Mouse (Mus musculus) stomach, embryonic 14.5 days (tissue): ENCODE measurements around the gene Dlgap1. TPM values are rescaled to one million over a fixed set of nuclear protein-coding genes. Genes with fewer than 3 reads are reported as not detected.

Experiments used
- ATAC-seq: fragments of 200-750 bp; cut with Nextera tagmentation; 2 replicates; pipeline ENCODE4 v1.8.0; 2017; ENCODE audit warnings: low read depth, moderate TSS enrichment; ENCODE audit not compliant: insufficient number of reproducible peaks, insufficient read depth, low FRiP score
- H3K27ac ChIP-seq: fragments of 300-500 bp; sonication (generic); 2 replicates; pipeline ENCODE4 v1.5.1; 2014; ENCODE audit warnings: mild to moderate bottlenecking, low read length, moderate library complexity, mixed read lengths
- H3K27me3 ChIP-seq: fragments of 300-500 bp; sonication (generic); 2 replicates; pipeline ENCODE4 v1.6.1; 2014; ENCODE audit warnings: low read length, control low read depth, mixed read lengths; ENCODE audit not compliant: control insufficient read depth, insufficient read depth
- H3K36me3 ChIP-seq: fragments of 300-500 bp; sonication (generic); 2 replicates; pipeline ENCODE4 v1.6.1; 2014; ENCODE audit warnings: mild to moderate bottlenecking, control low read depth, low read length, moderate library complexity, mixed read lengths; ENCODE audit not compliant: control insufficient read depth, insufficient read depth
- H3K4me1 ChIP-seq: fragments of 300-500 bp; sonication (generic); 2 replicates; pipeline ENCODE4 v1.6.1; 2014; ENCODE audit warnings: low read length, control low read depth, mixed read lengths; ENCODE audit not compliant: control insufficient read depth, insufficient read depth
- H3K4me2 ChIP-seq: fragments of 300-500 bp; sonication (generic); replicated peaks from 2 replicates; pipeline ENCODE4 v1.6.1; 2014; ENCODE audit warnings: low read depth, low read length, control low read depth
- H3K4me3 ChIP-seq: fragments of 300-500 bp; sonication (generic); 2 replicates; pipeline ENCODE4 v1.5.1; 2014; ENCODE audit warnings: low read depth, low read length, control low read depth
- H3K9ac ChIP-seq: fragments of 300-500 bp; sonication (generic); replicated peaks from 2 replicates; pipeline ENCODE4 v1.6.1; 2014; ENCODE audit warnings: low read depth, mild to moderate bottlenecking, control low read depth, low read length, moderate library complexity, mixed read lengths
- H3K9me3 ChIP-seq: fragments of 300-500 bp; sonication (generic); 2 replicates; pipeline ENCODE4 v1.6.1; 2016; ENCODE audit warnings: low read depth, low read length, control low read depth; ENCODE audit not compliant: control insufficient read depth
- WGBS: fragments of 180-500 bp; shearing (Covaris S2); extraction: QIAGEN DNeasy Blood & Tissue Kit; methylation state at CpG from one replicate; pipeline ENCODE4 v1.1.7; 2014; 5-methylcytosine and 5-hydroxymethylcytosine counted together
- polyA plus RNA-seq: library from polyadenylated mRNA; unstranded; fragments of >200 nt; fragmentation: Nextera tagmentation; extraction: Ambion mirVana; gene quantifications from 2 replicates; pipeline ENCODE4 v1.2.1, GENCODE M21; 2014

The Dlgap1 gene
- polyA plus RNA-seq, 1 experiment from 2014 or later, result 3.8 TPM

GRCm38 (mm10) chr17:70004628-70005027 is 35.8 kb downstream of the Dlgap1 start:
- no peak overlapping the region for H3K9ac ChIP-seq
- H3K9me3 ChIP-seq, result no peaks in the 10 kb centered on the region
- WGBS, result 82% methylated on average over 6 of the region's 6 CpGs
- H3K4me1 ChIP-seq, result no peaks in the 10 kb centered on the region
- ATAC-seq, result no peak
- no peak overlapping the region for H3K4me3 ChIP-seq
- no peak overlapping the region for H3K27ac ChIP-seq
- no peaks in the 10 kb centered on the region for H3K27me3 ChIP-seq
- H3K4me2 ChIP-seq, result no peak overlapping the region
- H3K36me3 ChIP-seq, result no peaks in the 10 kb centered on the region

- Histone ChIP-seq H3K4me3 (no peak overlapping the region), H3K36me3 (no peaks in the 10 kb centered on the region)
- 75% methylated on average over 5 of the region's 5 CpGs for WGBS
Observed at GRCm38 (mm10) chr17:70007607-70008006, 38.7 kb downstream of the Dlgap1 start.

GRCm38 (mm10) chr17:70016511-70016910 is 47.6 kb downstream of the Dlgap1 start:
- no peak overlapping the region for H3K4me3 ChIP-seq
- no peaks in the 10 kb centered on the region for H3K36me3 ChIP-seq
- no peaks in the 10 kb centered on the region for H3K4me1 ChIP-seq
- WGBS, result 64% methylated on average over 7 of the region's 7 CpGs
- H3K27ac ChIP-seq, result no peak overlapping the region
- H3K27me3 ChIP-seq, result no peaks in the 10 kb centered on the region
- H3K4me2 ChIP-seq, result no peak overlapping the region
- H3K9me3 ChIP-seq, result no peaks in the 10 kb centered on the region
- H3K9ac ChIP-seq, result no peak overlapping the region
- no peak for ATAC-seq

More at GRCm38 (mm10) chr17:70007607-70008006, 38.7 kb downstream of the Dlgap1 start:
- no peaks in the 10 kb centered on the region for H3K27me3 ChIP-seq
- no peaks in the 10 kb centered on the region for H3K9me3 ChIP-seq
- no peak overlapping the region for H3K4me2 ChIP-seq
- no peaks in the 10 kb centered on the region for H3K4me1 ChIP-seq
- no peak overlapping the region for H3K27ac ChIP-seq
- H3K9ac ChIP-seq, result no peak overlapping the region
- no peak for ATAC-seq

GRCm38 (mm10) chr17:70020376-70020775 is 51.5 kb downstream of the Dlgap1 start:
- no peak overlapping the region for H3K9ac ChIP-seq
- no peaks in the 10 kb centered on the region for H3K9me3 ChIP-seq
- no peaks in the 10 kb centered on the region for H3K27me3 ChIP-seq
- H3K4me3 ChIP-seq, result no peak overlapping the region
- ATAC-seq, result no peak
- H3K4me2 ChIP-seq, result no peak overlapping the region
- no peaks in the 10 kb centered on the region for H3K4me1 ChIP-seq
- 72% methylated on average over 4 of the region's 4 CpGs for WGBS
- no peak overlapping the region for H3K27ac ChIP-seq
- no peaks in the 10 kb centered on the region for H3K36me3 ChIP-seq

GRCm38 (mm10) chr17:70022618-70023017 is 53.7 kb downstream of the Dlgap1 start:
- no peak overlapping the region for H3K4me2 ChIP-seq
- no peak overlapping the region for H3K27ac ChIP-seq
- H3K36me3 ChIP-seq, result no peaks in the 10 kb centered on the region
- WGBS, result 70% methylated on average over 2 of the region's 2 CpGs
- no peak overlapping the region for H3K4me3 ChIP-seq
- no peak for ATAC-seq
- no peaks in the 10 kb centered on the region for H3K4me1 ChIP-seq
- H3K27me3 ChIP-seq, result no peaks in the 10 kb centered on the region
- H3K9me3 ChIP-seq, result no peaks in the 10 kb centered on the region
- H3K9ac ChIP-seq, result no peak overlapping the region

- no peak overlapping the region for H3K4me2 ChIP-seq
- no peaks in the 10 kb centered on the region for H3K4me1 ChIP-seq
- H3K36me3 ChIP-seq, result no peaks in the 10 kb centered on the region
- 68% methylated on average over 2 of the region's 2 CpGs for WGBS
- H3K9ac ChIP-seq, result no peak overlapping the region
- H3K9me3 ChIP-seq, result no peaks in the 10 kb centered on the region
- no peaks in the 10 kb centered on the region for H3K27me3 ChIP-seq
- no peak for ATAC-seq
- H3K4me3 ChIP-seq, result no peak overlapping the region
- no peak overlapping the region for H3K27ac ChIP-seq
Observed at GRCm38 (mm10) chr17:70034862-70035261, 66.0 kb downstream of the Dlgap1 start.

- Histone ChIP-seq H3K27ac (no peak overlapping the region), H3K36me3 (no peaks in the 10 kb centered on the region), H3K4me1 (no peaks in the 10 kb centered on the region), H3K4me3 (no peak overlapping the region), H3K27me3 (no peaks in the 10 kb centered on the region), H3K9ac (no peak overlapping the region), H3K9me3 (no peaks in the 10 kb centered on the region), H3K4me2 (no peak overlapping the region)
- 61% methylated on average over 7 of the region's 7 CpGs for WGBS
- ATAC-seq, result no peak
Observed at GRCm38 (mm10) chr17:70040751-70041430, 72.0 kb downstream of the Dlgap1 start.

- H3K9me3 ChIP-seq, result no peaks in the 10 kb centered on the region
- H3K4me1 ChIP-seq, result no peaks in the 10 kb centered on the region
- no peak overlapping the region for H3K4me2 ChIP-seq
- H3K27ac ChIP-seq, result no peak overlapping the region
- H3K4me3 ChIP-seq, result no peak overlapping the region
- H3K27me3 ChIP-seq, result no peaks in the 10 kb centered on the region
- no peaks in the 10 kb centered on the region for H3K36me3 ChIP-seq
- 82% methylated on average over 6 of the region's 6 CpGs for WGBS
- no peak overlapping the region for H3K9ac ChIP-seq
- ATAC-seq, result no peak
Observed at GRCm38 (mm10) chr17:70068281-70068680, 99.4 kb downstream of the Dlgap1 start.

GRCm38 (mm10) chr17:70072066-70072465 is 103.2 kb downstream of the Dlgap1 start:
- ATAC-seq, result no peak
- Histone ChIP-seq H3K27ac (no peak overlapping the region), H3K4me1 (no peaks in the 10 kb centered on the region), H3K4me3 (no peak overlapping the region), H3K9ac (no peak overlapping the region), H3K27me3 (no peaks in the 10 kb centered on the region), H3K4me2 (no peak overlapping the region), H3K9me3 (no peaks in the 10 kb centered on the region), H3K36me3 (no peaks in the 10 kb centered on the region)
- 62% methylated on average over 2 of the region's 2 CpGs for WGBS
